Mouse (Mus musculus) neural tube, embryonic 11.5 days (tissue): Measurements from ENCODE around the gene Tfe3. TPM values are rescaled to one million over a fixed set of nuclear protein-coding genes. Genes with fewer than 3 reads are reported as not detected.
A peak's percentile ranks its signal among the peaks of the same experiment; 100 is the strongest.

Experiments
- ATAC-seq: fragments of 200-750 bp; cut with Nextera tagmentation; 2 replicates; pipeline ENCODE4 v1.8.0; 2017; ENCODE audit warnings: moderate number of reproducible peaks, mild to moderate bottlenecking, moderate TSS enrichment, moderate library complexity; ENCODE audit not compliant: insufficient read depth, low FRiP score, low TSS enrichment
- DNase-seq: peaks from one replicate; pipeline ENCODE4 v3.0.0-alpha.2; 2015; ENCODE audit warnings: low spot score
- H3K27ac ChIP-seq: fragments of 300-500 bp; sonication (generic); 2 replicates; pipeline ENCODE4 v1.5.1; 2014; ENCODE audit warnings: low read depth, mild to moderate bottlenecking, low read length
- H3K27me3 ChIP-seq: fragments of 300-500 bp; sonication (generic); 2 replicates; pipeline ENCODE4 v1.6.1; 2014; ENCODE audit warnings: mild to moderate bottlenecking, low read length, mixed read lengths; ENCODE audit not compliant: control insufficient read depth, insufficient read depth
- H3K36me3 ChIP-seq: fragments of 300-500 bp; sonication (generic); 2 replicates; pipeline ENCODE4 v1.6.1; 2014; ENCODE audit warnings: mild to moderate bottlenecking, low read length, moderate library complexity, mixed read lengths; ENCODE audit not compliant: control insufficient read depth, insufficient read depth
- H3K4me1 ChIP-seq: fragments of 300-500 bp; sonication (generic); 2 replicates; pipeline ENCODE4 v1.6.1; 2014; ENCODE audit warnings: low read length, mixed read lengths; ENCODE audit not compliant: control insufficient read depth, insufficient read depth
- H3K4me2 ChIP-seq: fragments of 300-500 bp; sonication (generic); 2 replicates; pipeline ENCODE4 v1.6.1; 2014; ENCODE audit warnings: low read depth, mild to moderate bottlenecking, moderate library complexity
- H3K4me3 ChIP-seq: fragments of 300-500 bp; sonication (generic); 2 replicates; pipeline ENCODE4 v1.5.1; 2014; ENCODE audit warnings: low read depth, low read length
- H3K9ac ChIP-seq: fragments of 300-500 bp; sonication (generic); 2 replicates; pipeline ENCODE4 v1.6.1; 2014; ENCODE audit warnings: mild to moderate bottlenecking, low read length
- H3K9me3 ChIP-seq: fragments of 300-500 bp; sonication (generic); 2 replicates; pipeline ENCODE4 v1.6.1; 2016; ENCODE audit warnings: low read length; ENCODE audit not compliant: control insufficient read depth
- WGBS: fragments of 180-500 bp; shearing (Covaris S2); extraction: QIAGEN DNeasy Blood & Tissue Kit; methylation state at CpG from one replicate; pipeline ENCODE4 v1.1.7; 2014; 5-methylcytosine and 5-hydroxymethylcytosine counted together
- polyA plus RNA-seq: library from polyadenylated mRNA; unstranded; fragments of >200 nt; fragmentation: Nextera tagmentation; extraction: Ambion mirVana; gene quantifications from 2 replicates; pipeline ENCODE4 v1.2.1, GENCODE M21; 2014

The Tfe3 gene
- polyA plus RNA-seq, 1 experiment from 2014 or later = 25.9 TPM

- Histone ChIP-seq H3K4me2 (no peak overlapping the region), H3K27ac (no peak overlapping the region), H3K9ac (no peak overlapping the region), H3K36me3 (no peaks in the 10 kb centered on the region), H3K27me3 (no peaks in the 10 kb centered on the region), H3K9me3 (no peaks in the 10 kb centered on the region), H3K4me3 (no peak overlapping the region), H3K4me1 (no peaks in the 10 kb centered on the region)
- 88% methylated on average over 12 of the region's 12 CpGs for WGBS
- DNase-seq (no peak), ATAC-seq (no peak)
Observed at GRCm38 (mm10) chrX:7725841-7726240, 36.5 kb upstream of the Tfe3 start.

- Histone ChIP-seq H3K9ac (no peak overlapping the region), H3K4me2 (no peak overlapping the region), H3K9me3 (no peaks in the 10 kb centered on the region), H3K27me3 (no peaks in the 10 kb centered on the region), H3K4me1 (no peaks in the 10 kb centered on the region), H3K4me3 (no peak overlapping the region), H3K36me3 (no peaks in the 10 kb centered on the region), H3K27ac (no peak overlapping the region)
- no peak for DNase-seq
- ATAC-seq = no peak
- WGBS = 90% methylated on average over 13 of the region's 13 CpGs
Observed at GRCm38 (mm10) chrX:7727176-7727575, 35.2 kb upstream of the Tfe3 start.

GRCm38 (mm10) chrX:7728215-7728921, 34.0 kb upstream of the Tfe3 start, which contains the start of gene Praf2:
Gene Praf2 (plus strand): TSS chrX:7728439.
- H3K27ac ChIP-seq = 0 out of 2 replicates have a peak within 1 kb of the TSS, but pooled peaks have one; percentile 46
- DNase-seq = peak; percentile 75
- 21% methylated on average over 42 of the region's 42 CpGs for WGBS
- H3K4me2 ChIP-seq = peak within 1 kb of the TSS; percentile 55
- H3K4me1 ChIP-seq = no peaks in the 10 kb centered on the region
- peak; percentile 92 for ATAC-seq
- H3K9ac ChIP-seq = peak within 1 kb of the TSS; percentile 41
- H3K36me3 ChIP-seq = no peaks in the 10 kb centered on the region
- H3K9me3 ChIP-seq = no peaks in the 10 kb centered on the region
- no peaks in the 10 kb centered on the region for H3K27me3 ChIP-seq
- peak within 1 kb of the TSS; percentile 40 for H3K4me3 ChIP-seq

- peak; percentile 30; the same call in 1 of the 2 replicates for ATAC-seq
- Histone ChIP-seq H3K9ac (peak overlapping the region; percentile 41), H3K36me3 (no peaks in the 10 kb centered on the region), H3K27me3 (no peaks in the 10 kb centered on the region), H3K4me3 (peak overlapping the region; percentile 40), H3K4me1 (no peaks in the 10 kb centered on the region), H3K9me3 (no peaks in the 10 kb centered on the region), H3K27ac (no peak overlapping the region), H3K4me2 (peak overlapping the region; percentile 55)
- 30% methylated on average over 4 of the region's 4 CpGs for WGBS
- no peak for DNase-seq
Observed at GRCm38 (mm10) chrX:7728922-7729265, 33.5 kb upstream of the Tfe3 start.

- WGBS = 30% methylated on average over 22 of the region's 26 CpGs
- H3K4me2 ChIP-seq = no peak overlapping the region
- H3K27ac ChIP-seq = no peak overlapping the region
Observed at GRCm38 (mm10) chrX:7733571-7734156, 28.7 kb upstream of the Tfe3 start.

GRCm38 (mm10) chrX:7739336-7740081, 22.9 kb upstream of the Tfe3 start:
- no peaks in the 10 kb centered on the region for H3K9me3 ChIP-seq
- H3K4me1 ChIP-seq = no peaks in the 10 kb centered on the region
- no peak overlapping the region for H3K4me2 ChIP-seq
- no peaks in the 10 kb centered on the region for H3K36me3 ChIP-seq
- no peak overlapping the region for H3K4me3 ChIP-seq
- H3K27ac ChIP-seq = no peak overlapping the region
- H3K27me3 ChIP-seq = no peaks in the 10 kb centered on the region
- no peak for ATAC-seq
- DNase-seq = no peak
- WGBS = 76% methylated on average over 14 of the region's 14 CpGs
- H3K9ac ChIP-seq = no peak overlapping the region

More at GRCm38 (mm10) chrX:7733571-7734156, 28.7 kb upstream of the Tfe3 start:
- H3K9ac ChIP-seq = no peak overlapping the region
- no peaks in the 10 kb centered on the region for H3K27me3 ChIP-seq
- DNase-seq = peak; percentile 66
- H3K9me3 ChIP-seq = no peaks in the 10 kb centered on the region
- H3K4me1 ChIP-seq = no peaks in the 10 kb centered on the region
- no peak overlapping the region for H3K4me3 ChIP-seq
- no peak for ATAC-seq
- H3K36me3 ChIP-seq = no peaks in the 10 kb centered on the region

GRCm38 (mm10) chrX:7740082-7740819, 22.1 kb upstream of the Tfe3 start:
- DNase-seq = no peak
- H3K4me3 ChIP-seq = no peak overlapping the region
- no peaks in the 10 kb centered on the region for H3K27me3 ChIP-seq
- no peaks in the 10 kb centered on the region for H3K9me3 ChIP-seq
- no peak overlapping the region for H3K4me2 ChIP-seq
- no peaks in the 10 kb centered on the region for H3K36me3 ChIP-seq
- 70% methylated on average over 10 of the region's 10 CpGs for WGBS
- no peak overlapping the region for H3K9ac ChIP-seq
- H3K4me1 ChIP-seq = no peaks in the 10 kb centered on the region
- ATAC-seq = no peak
- no peak overlapping the region for H3K27ac ChIP-seq

- Histone ChIP-seq H3K36me3 (no peaks in the 10 kb centered on the region), H3K4me3 (no peak overlapping the region), H3K4me1 (no peaks in the 10 kb centered on the region), H3K4me2 (no peak overlapping the region), H3K9me3 (no peaks in the 10 kb centered on the region), H3K27ac (no peak overlapping the region), H3K27me3 (no peaks in the 10 kb centered on the region), H3K9ac (no peak overlapping the region)
- no peak for DNase-seq
- WGBS = 76% methylated on average over 5 of the region's 5 CpGs
- no peak for ATAC-seq
Observed at GRCm38 (mm10) chrX:7741103-7741502, 21.3 kb upstream of the Tfe3 start.
